Mouse (Mus musculus) neural tube, embryonic 13.5 days (tissue): Measurements from ENCODE around the gene Frmd5. TPM values are rescaled to one million over a fixed set of nuclear protein-coding genes. Genes with fewer than 3 reads are reported as not detected.
A peak's percentile ranks its signal among the peaks of the same experiment; 100 is the strongest.
"Not testable (repeated sequence)": the region's sequence is repeated elsewhere in the genome, so short reads cannot be mapped to it uniquely, and the experiment has no call there.

Source experiments
- ATAC-seq: fragments of 200-750 bp; cut with Nextera tagmentation; 2 replicates; pipeline ENCODE4 v1.8.0; 2017; ENCODE audit warnings: low read depth, mild to moderate bottlenecking, moderate TSS enrichment, moderate library complexity
- H3K27ac ChIP-seq: fragments of 300-500 bp; sonication (generic); replicated peaks from 2 replicates; pipeline ENCODE4 v1.5.1; 2015; ENCODE audit warnings: moderate library complexity, mild to moderate bottlenecking, inconsistent platforms
- H3K27me3 ChIP-seq: fragments of 300-500 bp; sonication (generic); 2 replicates; pipeline ENCODE4 v1.6.1; 2015; ENCODE audit warnings: mild to moderate bottlenecking, inconsistent platforms
- H3K36me3 ChIP-seq: fragments of 300-500 bp; sonication (generic); 2 replicates; pipeline ENCODE4 v1.6.1; 2015; ENCODE audit warnings: mild to moderate bottlenecking, inconsistent platforms
- H3K4me1 ChIP-seq: fragments of 300-500 bp; sonication (generic); replicated peaks from 2 replicates; pipeline ENCODE4 v1.6.1; 2015; ENCODE audit warnings: inconsistent platforms
- H3K4me2 ChIP-seq: fragments of 300-500 bp; sonication (generic); 2 replicates; pipeline ENCODE4 v1.6.1; 2015; ENCODE audit warnings: inconsistent platforms, mild to moderate bottlenecking, moderate library complexity
- H3K4me3 ChIP-seq: fragments of 300-500 bp; sonication (generic); 2 replicates; pipeline ENCODE4 v1.5.1; 2015; ENCODE audit warnings: mild to moderate bottlenecking, inconsistent platforms
- H3K9ac ChIP-seq: fragments of 300-500 bp; sonication (generic); 2 replicates; pipeline ENCODE4 v1.6.1; 2015; ENCODE audit warnings: moderate library complexity, mild to moderate bottlenecking, inconsistent platforms
- H3K9me3 ChIP-seq: fragments of 300-500 bp; sonication (generic); 2 replicates; pipeline ENCODE4 v1.6.1; 2016; ENCODE audit warnings: inconsistent platforms
- WGBS: fragments of 180-500 bp; shearing (Covaris S2); methylation state at CpG from one replicate; pipeline ENCODE4 v1.1.7; 2015; 5-methylcytosine and 5-hydroxymethylcytosine counted together
- polyA plus RNA-seq: library from polyadenylated mRNA; unstranded; fragments of >200 nt; fragmentation: Nextera tagmentation; extraction: Ambion mirVana; gene quantifications from 2 replicates; pipeline ENCODE4 v1.2.1, GENCODE M21; 2015

The Frmd5 gene
- polyA plus RNA-seq, 1 experiment from 2014 or later: 28.1 TPM

- no peak overlapping the region for H3K4me3 ChIP-seq
- no peaks in the 10 kb centered on the region for H3K9me3 ChIP-seq
- no peak overlapping the region for H3K9ac ChIP-seq
- H3K27ac ChIP-seq: no peak overlapping the region
- 92% methylated on average over 3 of the region's 3 CpGs for WGBS
- no peaks in the 10 kb centered on the region for H3K27me3 ChIP-seq
- no peaks in the 10 kb centered on the region for H3K4me1 ChIP-seq
- no peak overlapping the region for H3K4me2 ChIP-seq
- H3K36me3 ChIP-seq: peaks cover 65% of the 10 kb centered on the region
- no peak for ATAC-seq
Measured at GRCm38 (mm10) chr2:121544829-121545228, 262.1 kb downstream of the Frmd5 start.

- Histone ChIP-seq H3K4me2 (no peak overlapping the region), H3K9me3 (no peaks in the 10 kb centered on the region), H3K4me1 (no peaks in the 10 kb centered on the region), H3K27me3 (no peaks in the 10 kb centered on the region), H3K27ac (no peak overlapping the region), H3K36me3 (0 out of 2 replicates have a peak, but pooled peaks cover 6% of the 10 kb centered on the region), H3K4me3 (no peak overlapping the region), H3K9ac (no peak overlapping the region)
- WGBS: 96% methylated on average over 2 of the region's 2 CpGs
- no peak for ATAC-seq
Measured at GRCm38 (mm10) chr2:121525056-121525455, 281.8 kb downstream of the Frmd5 start.

GRCm38 (mm10) chr2:121522830-121523229 is 284.1 kb downstream of the Frmd5 start:
- not testable (repeated sequence) for H3K9ac ChIP-seq, H3K27me3 ChIP-seq, H3K4me3 ChIP-seq, H3K9me3 ChIP-seq, ATAC-seq, H3K4me1 ChIP-seq, H3K4me2 ChIP-seq, H3K27ac ChIP-seq
- peaks cover 16% of the 10 kb centered on the region for H3K36me3 ChIP-seq
- 96% methylated on average over 3 of the region's 3 CpGs for WGBS

- 94% methylated on average over 2 of the region's 2 CpGs for WGBS
- H3K9ac ChIP-seq: no peak overlapping the region
- ATAC-seq: no peak
Measured at GRCm38 (mm10) chr2:121522006-121522405, 284.9 kb downstream of the Frmd5 start.

GRCm38 (mm10) chr2:121518711-121519110 is 288.2 kb downstream of the Frmd5 start:
- not testable (repeated sequence) for ATAC-seq, H3K9me3 ChIP-seq, H3K27ac ChIP-seq, H3K27me3 ChIP-seq, H3K4me1 ChIP-seq, H3K4me3 ChIP-seq, H3K4me2 ChIP-seq, H3K9ac ChIP-seq, H3K36me3 ChIP-seq
- WGBS: 93% methylated on average over 4 of the region's 4 CpGs

More at GRCm38 (mm10) chr2:121522006-121522405, 284.9 kb downstream of the Frmd5 start:
- Histone ChIP-seq H3K9me3 (no peaks in the 10 kb centered on the region), H3K27ac (no peak overlapping the region), H3K4me3 (no peak overlapping the region), H3K27me3 (no peaks in the 10 kb centered on the region), H3K4me2 (no peak overlapping the region), H3K36me3 (peaks cover 16% of the 10 kb centered on the region), H3K4me1 (no peaks in the 10 kb centered on the region)

- WGBS: 96% methylated on average over 5 of the region's 5 CpGs
- H3K9me3 ChIP-seq: no peaks in the 10 kb centered on the region
- no peaks in the 10 kb centered on the region for H3K4me1 ChIP-seq
- H3K9ac ChIP-seq: no peak overlapping the region
- H3K36me3 ChIP-seq: peaks cover 10% of the 10 kb centered on the region
- no peak overlapping the region for H3K4me3 ChIP-seq
- no peak for ATAC-seq
- no peak overlapping the region for H3K4me2 ChIP-seq
- no peaks in the 10 kb centered on the region for H3K27me3 ChIP-seq
- H3K27ac ChIP-seq: no peak overlapping the region
Measured at GRCm38 (mm10) chr2:121518106-121518505, 288.8 kb downstream of the Frmd5 start.

- Histone ChIP-seq H3K27ac (no peak overlapping the region), H3K27me3 (no peaks in the 10 kb centered on the region), H3K9me3 (no peaks in the 10 kb centered on the region), H3K36me3 (peaks cover 23% of the 10 kb centered on the region), H3K4me1 (peaks cover 6% of the 10 kb centered on the region; the same call in 1 of the 2 replicates), H3K4me3 (no peak overlapping the region), H3K4me2 (no peak overlapping the region), H3K9ac (no peak overlapping the region)
- WGBS: 92% methylated on average over 4 of the region's 4 CpGs
- no peak for ATAC-seq
Measured at GRCm38 (mm10) chr2:121514211-121514610, 292.7 kb downstream of the Frmd5 start.

GRCm38 (mm10) chr2:121512991-121513765 is 293.7 kb downstream of the Frmd5 start:
- 95% methylated on average over 5 of the region's 5 CpGs for WGBS

GRCm38 (mm10) chr2:121511401-121511800 is 295.5 kb downstream of the Frmd5 start:
- Histone ChIP-seq H3K4me1 (peaks cover 20% of the 10 kb centered on the region), H3K9me3 (no peaks in the 10 kb centered on the region), H3K36me3 (peaks cover 19% of the 10 kb centered on the region), H3K27me3 (no peaks in the 10 kb centered on the region), H3K4me3 (no peak overlapping the region), H3K27ac (no peak overlapping the region), H3K9ac (no peak overlapping the region), H3K4me2 (no peak overlapping the region)
- WGBS: 96% methylated on average over 8 of the region's 8 CpGs
- no peak for ATAC-seq

More at GRCm38 (mm10) chr2:121512991-121513765, 293.7 kb downstream of the Frmd5 start:
- H3K27ac ChIP-seq, H3K9me3 ChIP-seq, ATAC-seq, H3K4me3 ChIP-seq, H3K9ac ChIP-seq, H3K27me3 ChIP-seq, H3K4me2 ChIP-seq, H3K4me1 ChIP-seq: not testable (repeated sequence)
- peaks cover 22% of the 10 kb centered on the region for H3K36me3 ChIP-seq

GRCm38 (mm10) chr2:121509584-121509983 is 297.3 kb downstream of the Frmd5 start:
- ATAC-seq: peak; percentile 21; the same call in 1 of the 2 replicates
- Histone ChIP-seq H3K27me3 (no peaks in the 10 kb centered on the region), H3K4me1 (peaks cover 24% of the 10 kb centered on the region), H3K27ac (no peak overlapping the region), H3K4me3 (peak overlapping the region; percentile 37), H3K9ac (peak overlapping the region; percentile 56), H3K9me3 (no peaks in the 10 kb centered on the region), H3K4me2 (peak overlapping the region; percentile 54), H3K36me3 (peaks cover 21% of the 10 kb centered on the region)
- 22% methylated on average over 16 of the region's 16 CpGs for WGBS

GRCm38 (mm10) chr2:121507951-121508330 is 298.9 kb downstream of the Frmd5 start:
- peaks cover 30% of the 10 kb centered on the region for H3K36me3 ChIP-seq
- peak overlapping the region; percentile 75 for H3K4me2 ChIP-seq
- ATAC-seq: no peak
- no peaks in the 10 kb centered on the region for H3K27me3 ChIP-seq
- no peaks in the 10 kb centered on the region for H3K9me3 ChIP-seq
- peaks cover 24% of the 10 kb centered on the region for H3K4me1 ChIP-seq
- 0 out of 2 replicates have a peak overlapping the region, but pooled peaks have one; percentile 75 for H3K9ac ChIP-seq
- 92% methylated on average over 2 of the region's 2 CpGs for WGBS
- H3K4me3 ChIP-seq: peak overlapping the region; percentile 57; the same call in 1 of the 2 replicates
- H3K27ac ChIP-seq: no peak overlapping the region

- no peak overlapping the region for H3K27ac ChIP-seq
Measured at GRCm38 (mm10) chr2:121507173-121507950, 299.5 kb downstream of the Frmd5 start.

More at GRCm38 (mm10) chr2:121507173-121507950, 299.5 kb downstream of the Frmd5 start:
- H3K4me2 ChIP-seq: peak overlapping the region; percentile 75
- no peaks in the 10 kb centered on the region for H3K9me3 ChIP-seq
- no peak for ATAC-seq
- WGBS: 30% methylated on average over 12 of the region's 12 CpGs
- H3K4me3 ChIP-seq: peak overlapping the region; percentile 57
- H3K4me1 ChIP-seq: peaks cover 24% of the 10 kb centered on the region
- peaks cover 26% of the 10 kb centered on the region for H3K36me3 ChIP-seq
- peak overlapping the region; percentile 75 for H3K9ac ChIP-seq
- no peaks in the 10 kb centered on the region for H3K27me3 ChIP-seq
